Mouse (Mus musculus): ENCODE data around the gene Thumpd3.

DNA sequence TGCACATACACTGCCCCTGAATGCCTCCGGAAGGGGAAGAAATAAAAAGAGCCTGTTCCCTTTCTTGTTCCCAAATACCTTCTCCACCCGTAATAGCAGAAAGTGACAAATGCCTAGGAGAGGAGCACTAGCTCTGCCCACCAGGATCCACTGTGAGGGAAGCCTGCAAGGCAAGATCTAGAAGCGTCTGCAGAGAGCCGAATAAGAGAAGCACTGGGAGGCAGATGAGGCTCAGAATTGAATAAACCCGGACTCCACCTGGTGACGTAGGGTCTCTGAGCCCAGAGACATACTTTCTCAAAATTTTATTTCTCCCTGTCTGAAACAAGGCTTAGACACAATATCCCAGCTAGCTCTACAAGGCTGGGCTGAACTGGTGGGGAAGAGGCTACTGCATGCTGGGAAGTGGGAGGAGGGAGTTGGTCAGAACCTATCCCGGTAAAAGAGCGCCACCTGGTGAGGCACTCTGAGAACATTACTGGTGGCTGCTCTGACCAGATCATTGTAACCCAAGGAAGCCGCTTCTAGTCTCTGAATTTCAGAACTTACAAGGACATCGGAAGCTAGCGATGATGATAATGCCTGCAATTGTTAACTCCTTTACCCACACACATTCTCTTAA, 45.2 kb upstream of the Thumpd3 start:
- TF ChIP-seq CTCF (IDR thresholded peaks at IDR 0.05; ENCODE audit: extremely low read depth, insufficient read length, insufficient replicate concordance, low read depth, low read length) (peak; percentile 87; the same call in 1 of the 2 replicates), POLR2A (IDR thresholded peaks at IDR 0.05; ENCODE audit: low read depth, low read length) (no peak)
